Mouse (Mus musculus): Measurements from ENCODE around the gene Cd8b1. TPM values are rescaled to one million over a fixed set of nuclear protein-coding genes. Genes with fewer than 3 reads are reported as not detected.

The Cd8b1 gene
- polyA plus RNA-seq, 1 experiment from 2014 or later = 0.10 TPM

DNA sequence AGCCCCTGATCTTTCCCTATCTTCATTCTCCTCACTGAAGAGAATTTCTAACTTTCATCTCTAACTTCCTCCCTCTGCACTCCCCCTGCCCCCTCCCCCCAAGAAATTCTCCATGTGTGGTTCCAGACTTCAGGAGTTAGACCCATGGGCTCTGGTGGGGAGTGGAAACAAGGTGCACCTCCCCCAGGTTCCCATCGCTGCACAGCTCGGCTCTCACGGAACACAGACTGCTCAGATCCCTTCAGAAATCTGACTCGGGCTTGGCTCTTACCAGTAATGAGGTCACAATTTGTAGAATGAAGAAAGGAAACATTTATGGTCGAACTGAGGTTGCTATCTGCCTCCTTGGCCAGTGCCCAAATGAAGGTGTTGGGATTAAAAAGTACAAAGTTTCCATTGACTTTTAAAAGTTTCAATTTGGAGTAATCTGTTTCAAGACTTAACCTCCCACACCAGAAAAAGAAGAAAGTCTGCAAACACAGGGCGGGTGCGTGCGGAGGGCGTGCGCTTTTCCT is 38.6 kb downstream of the Cd8b1 start:
- no peaks in the 10 kb centered on the region for H3K27me3 ChIP-seq (ENCODE audit: insufficient read depth, low read length)
- no peak overlapping the region for H3K4me3 ChIP-seq (ENCODE audit: low read length)
- ATAC-seq (ENCODE audit: low FRiP score, low TSS enrichment) = no peak
- H3K9me3 ChIP-seq (ENCODE audit: low read length) = no peaks in the 10 kb centered on the region
- no peak overlapping the region for H3K9ac ChIP-seq (replicated peaks; ENCODE audit: low read length)
- no peaks in the 10 kb centered on the region for H3K36me3 ChIP-seq (ENCODE audit: insufficient read depth, low read length)
- WGBS = 69% methylated on average over 10 of the region's 10 CpGs
- no peaks in the 10 kb centered on the region for H3K4me1 ChIP-seq (ENCODE audit: insufficient read depth, low read length)
- H3K27ac ChIP-seq (ENCODE audit: low read length) = no peak overlapping the region
- no peak overlapping the region for H3K4me2 ChIP-seq (replicated peaks; ENCODE audit: low read depth, low read length)

DNA sequence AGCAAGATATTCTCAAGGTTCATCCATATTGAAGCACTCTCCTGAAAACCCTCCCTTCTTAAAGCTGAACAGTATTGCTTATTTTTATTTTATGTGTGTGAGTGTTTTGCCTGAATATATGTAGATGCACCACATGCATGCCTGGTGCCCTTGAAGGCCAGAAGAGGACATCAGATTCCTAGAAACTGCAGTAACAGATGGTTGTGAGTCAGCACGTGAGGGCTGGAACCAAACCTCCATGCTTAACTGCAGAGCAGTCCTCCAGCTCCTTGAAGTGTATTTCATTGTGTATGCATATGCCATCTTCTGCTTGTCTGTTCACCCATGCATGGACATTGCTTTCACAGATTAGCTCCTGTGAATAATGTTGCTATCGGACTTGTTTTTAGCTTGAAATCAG is 41.4 kb downstream of the Cd8b1 start:
- H3K9me3 ChIP-seq (ENCODE audit: low read length) = 0 out of 2 replicates have a peak, but pooled peaks cover 3% of the 10 kb centered on the region
- H3K27me3 ChIP-seq (ENCODE audit: insufficient read depth, low read length) = no peaks in the 10 kb centered on the region
- no peak overlapping the region for H3K9ac ChIP-seq (replicated peaks; ENCODE audit: low read length)
- H3K4me1 ChIP-seq (ENCODE audit: insufficient read depth, low read length) = no peaks in the 10 kb centered on the region
- no peak overlapping the region for H3K4me3 ChIP-seq (ENCODE audit: low read length)
- H3K27ac ChIP-seq (ENCODE audit: low read length) = no peak overlapping the region
- no peaks in the 10 kb centered on the region for H3K36me3 ChIP-seq (ENCODE audit: insufficient read depth, low read length)
- no peak for ATAC-seq (ENCODE audit: low FRiP score, low TSS enrichment)
- 63% methylated on average over 2 of the region's 2 CpGs for WGBS
- H3K4me2 ChIP-seq (replicated peaks; ENCODE audit: low read depth, low read length) = no peak overlapping the region

DNA sequence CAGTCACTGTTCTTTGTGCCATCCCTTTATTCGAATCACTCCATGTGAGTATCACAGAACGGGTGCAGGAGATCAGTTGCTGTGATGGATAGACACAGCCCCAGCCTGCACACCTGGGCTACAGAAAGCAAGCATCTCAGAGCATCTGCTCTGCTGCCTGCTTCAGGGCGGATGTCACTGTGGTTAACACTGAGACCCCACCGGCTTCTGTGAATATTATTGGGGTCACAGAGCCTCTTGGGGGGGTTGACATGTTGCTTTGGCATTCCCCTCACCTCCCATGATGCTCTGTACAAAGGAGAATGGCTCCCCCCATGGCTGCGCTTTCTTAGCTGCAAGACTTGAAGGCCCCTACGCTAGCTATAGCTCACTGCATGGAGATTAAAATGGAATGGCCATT is 46.8 kb downstream of the Cd8b1 start:
- Histone ChIP-seq H3K9me3 (ENCODE audit: low read length) (0 out of 2 replicates have a peak, but pooled peaks cover 4% of the 10 kb centered on the region), H3K36me3 (ENCODE audit: insufficient read depth, low read length) (no peaks in the 10 kb centered on the region), H3K27ac (ENCODE audit: low read length) (no peak overlapping the region), H3K4me2 (replicated peaks; ENCODE audit: low read depth, low read length) (no peak overlapping the region), H3K4me3 (ENCODE audit: low read length) (no peak overlapping the region), H3K4me1 (ENCODE audit: insufficient read depth, low read length) (0 out of 2 replicates have a peak, but pooled peaks cover 3% of the 10 kb centered on the region), H3K27me3 (ENCODE audit: insufficient read depth, low read length) (no peaks in the 10 kb centered on the region), H3K9ac (replicated peaks; ENCODE audit: low read length) (no peak overlapping the region)
- no peak for ATAC-seq (ENCODE audit: low FRiP score, low TSS enrichment)
- 91% methylated on average over 6 of the region's 6 CpGs for WGBS

DNA sequence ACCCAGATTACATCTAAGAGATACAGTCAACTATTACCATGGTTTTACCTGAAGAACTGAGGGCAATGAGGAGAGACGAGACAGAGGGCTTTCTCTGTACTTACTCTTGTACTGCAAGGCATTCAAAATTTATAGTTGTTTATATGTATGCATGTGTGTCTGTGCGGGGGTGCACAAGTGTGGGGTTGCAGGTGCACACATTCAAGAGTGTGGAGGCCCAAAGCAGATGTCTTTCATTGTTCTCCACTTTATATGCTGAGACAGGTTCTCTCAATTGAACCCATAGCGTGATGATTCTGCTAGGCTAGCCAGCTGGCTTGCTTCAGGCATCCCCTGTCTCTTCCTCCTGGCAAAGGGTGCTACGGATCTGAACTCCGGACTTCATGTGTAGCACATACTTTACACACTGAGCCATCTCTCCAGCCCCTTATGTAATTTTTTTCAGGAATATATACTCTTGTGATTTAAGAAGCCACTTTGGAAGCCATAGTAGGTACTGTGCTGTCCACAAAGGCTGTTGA is 48.6 kb downstream of the Cd8b1 start:
- Histone ChIP-seq H3K36me3 (ENCODE audit: insufficient read depth, low read length) (no peaks in the 10 kb centered on the region), H3K27ac (ENCODE audit: low read length) (no peak overlapping the region), H3K4me1 (ENCODE audit: insufficient read depth, low read length) (0 out of 2 replicates have a peak, but pooled peaks cover 3% of the 10 kb centered on the region), H3K9ac (replicated peaks; ENCODE audit: low read length) (no peak overlapping the region), H3K4me2 (replicated peaks; ENCODE audit: low read depth, low read length) (no peak overlapping the region), H3K9me3 (ENCODE audit: low read length) (0 out of 2 replicates have a peak, but pooled peaks cover 4% of the 10 kb centered on the region), H3K4me3 (ENCODE audit: low read length) (no peak overlapping the region), H3K27me3 (ENCODE audit: insufficient read depth, low read length) (no peaks in the 10 kb centered on the region)
- WGBS = 79% methylated on average over 5 of the region's 5 CpGs
- ATAC-seq (ENCODE audit: low FRiP score, low TSS enrichment) = no peak

DNA sequence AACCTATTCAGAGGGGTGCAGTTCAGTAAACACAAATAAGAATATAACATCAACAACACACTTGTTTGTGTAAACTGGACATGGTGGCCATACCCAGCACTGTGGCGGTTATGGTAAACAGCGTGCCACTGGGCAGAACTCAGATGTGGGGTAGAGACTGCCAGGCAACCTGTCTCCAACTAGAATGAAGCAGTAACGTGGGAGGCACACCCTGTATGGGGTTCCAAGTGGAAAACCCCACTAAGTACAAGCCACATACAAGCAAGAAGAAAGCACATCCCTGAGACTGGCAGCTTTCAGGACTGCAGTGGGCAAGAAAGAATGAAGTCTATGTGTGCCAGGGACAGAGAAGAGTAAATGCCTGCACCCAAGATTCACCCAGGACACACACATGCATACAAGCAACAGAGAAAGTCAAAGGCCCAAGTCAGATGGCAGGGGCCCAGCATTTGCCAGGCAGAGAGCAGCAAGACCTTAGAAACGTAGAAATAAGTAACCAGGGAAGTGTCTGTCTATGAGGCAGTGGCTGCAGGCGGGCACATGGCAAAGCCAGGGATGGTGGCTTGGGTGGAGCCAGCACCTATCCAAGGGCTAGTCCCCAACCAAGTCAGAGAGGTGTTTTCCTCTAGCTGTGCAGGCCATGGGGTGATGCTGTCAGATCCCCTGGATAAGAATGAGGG is 49.6 kb downstream of the Cd8b1 start:
- no peaks in the 10 kb centered on the region for H3K36me3 ChIP-seq (ENCODE audit: insufficient read depth, low read length)
- no peak overlapping the region for H3K4me3 ChIP-seq (ENCODE audit: low read length)
- H3K4me2 ChIP-seq (replicated peaks; ENCODE audit: low read depth, low read length) = no peak overlapping the region
- H3K27ac ChIP-seq (ENCODE audit: low read length) = no peak overlapping the region
- H3K9me3 ChIP-seq (ENCODE audit: low read length) = 0 out of 2 replicates have a peak, but pooled peaks cover 4% of the 10 kb centered on the region
- ATAC-seq (ENCODE audit: low FRiP score, low TSS enrichment) = no peak
- no peaks in the 10 kb centered on the region for H3K27me3 ChIP-seq (ENCODE audit: insufficient read depth, low read length)
- H3K4me1 ChIP-seq (ENCODE audit: insufficient read depth, low read length) = 0 out of 2 replicates have a peak, but pooled peaks cover 3% of the 10 kb centered on the region
- WGBS = 94% methylated on average over 5 of the region's 5 CpGs
- no peak overlapping the region for H3K9ac ChIP-seq (replicated peaks; ENCODE audit: low read length)

DNA sequence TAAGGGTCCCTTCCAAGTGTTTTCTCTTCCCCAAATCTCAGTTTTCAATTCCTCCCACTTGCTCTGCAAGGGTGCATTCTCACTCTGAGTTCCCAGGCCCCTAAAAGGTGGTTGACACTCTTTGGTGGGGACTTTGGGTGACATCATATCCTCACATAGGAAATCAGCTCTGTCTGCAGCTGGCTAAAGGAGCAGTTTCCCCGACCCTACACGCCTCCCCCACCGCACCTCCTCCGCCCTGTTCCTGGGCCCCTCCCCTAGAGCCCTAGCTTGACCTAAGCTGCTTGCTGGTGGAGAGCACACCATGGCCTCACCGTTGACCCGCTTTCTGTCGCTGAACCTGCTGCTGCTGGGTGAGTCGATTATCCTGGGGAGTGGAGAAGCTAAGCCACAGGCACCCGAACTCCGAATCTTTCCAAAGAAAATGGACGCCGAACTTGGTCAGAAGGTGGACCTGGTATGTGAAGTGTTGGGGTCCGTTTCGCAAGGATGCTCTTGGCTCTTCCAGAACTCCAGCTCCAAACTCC is 50.7 kb downstream of the Cd8b1 start, which contains the start of gene Cd8a:
Gene Cd8a (plus strand): TSS at position 179 of the 527 bp plus-strand sequence.
- H3K9me3 ChIP-seq (ENCODE audit: low read length) = 0 out of 2 replicates have a peak, but pooled peaks cover 4% of the 10 kb centered on the region
- no peak within 1 kb of the TSS for H3K9ac ChIP-seq (replicated peaks; ENCODE audit: low read length)
- no peaks in the 10 kb centered on the region for H3K27me3 ChIP-seq (ENCODE audit: insufficient read depth, low read length)
- no peak within 1 kb of the TSS for H3K27ac ChIP-seq (ENCODE audit: low read length)
- no peak within 1 kb of the TSS for H3K4me2 ChIP-seq (replicated peaks; ENCODE audit: low read depth, low read length)
- H3K36me3 ChIP-seq (ENCODE audit: insufficient read depth, low read length) = no peaks in the 10 kb centered on the region
- ATAC-seq (ENCODE audit: low FRiP score, low TSS enrichment) = no peak
- WGBS = 65% methylated on average over 14 of the region's 14 CpGs
- H3K4me3 ChIP-seq (ENCODE audit: low read length) = no peak within 1 kb of the TSS
- H3K4me1 ChIP-seq (ENCODE audit: insufficient read depth, low read length) = 0 out of 2 replicates have a peak, but pooled peaks cover 3% of the 10 kb centered on the region

DNA sequence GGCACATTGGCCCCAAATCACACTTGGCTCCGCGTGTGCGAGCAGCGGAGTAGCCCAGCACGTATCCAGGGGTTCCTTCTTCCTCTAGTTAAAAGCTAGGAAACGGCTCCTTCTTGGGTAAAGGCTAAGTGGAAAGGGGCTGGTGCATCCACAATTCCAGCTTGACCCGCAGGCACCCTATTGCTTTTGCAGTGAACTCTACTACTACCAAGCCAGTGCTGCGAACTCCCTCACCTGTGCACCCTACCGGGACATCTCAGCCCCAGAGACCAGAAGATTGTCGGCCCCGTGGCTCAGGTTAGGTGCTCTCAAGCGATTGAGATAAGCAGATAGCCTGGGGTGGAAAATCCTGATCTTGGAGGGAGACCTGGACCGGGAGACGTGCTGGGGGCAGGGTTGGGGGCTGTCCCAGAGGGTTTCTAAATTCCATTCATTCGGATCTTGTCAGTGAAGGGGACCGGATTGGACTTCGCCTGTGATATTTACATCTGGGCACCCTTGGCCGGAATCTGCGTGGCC is 51.8 kb downstream of the Cd8b1 start:
- H3K27me3 ChIP-seq (ENCODE audit: insufficient read depth, low read length) = no peaks in the 10 kb centered on the region
- no peaks in the 10 kb centered on the region for H3K9me3 ChIP-seq (ENCODE audit: low read length)
- no peak overlapping the region for H3K4me3 ChIP-seq (ENCODE audit: low read length)
- H3K4me1 ChIP-seq (ENCODE audit: insufficient read depth, low read length) = 0 out of 2 replicates have a peak, but pooled peaks cover 3% of the 10 kb centered on the region
- no peaks in the 10 kb centered on the region for H3K36me3 ChIP-seq (ENCODE audit: insufficient read depth, low read length)
- no peak overlapping the region for H3K4me2 ChIP-seq (replicated peaks; ENCODE audit: low read depth, low read length)
- no peak overlapping the region for H3K27ac ChIP-seq (ENCODE audit: low read length)
- whole genome bisulfite sequencing = 85% methylated on average over 19 of the region's 19 CpGs
- no peak overlapping the region for H3K9ac ChIP-seq (replicated peaks; ENCODE audit: low read length)
- ATAC-seq (ENCODE audit: low FRiP score, low TSS enrichment) = no peak

DNA sequence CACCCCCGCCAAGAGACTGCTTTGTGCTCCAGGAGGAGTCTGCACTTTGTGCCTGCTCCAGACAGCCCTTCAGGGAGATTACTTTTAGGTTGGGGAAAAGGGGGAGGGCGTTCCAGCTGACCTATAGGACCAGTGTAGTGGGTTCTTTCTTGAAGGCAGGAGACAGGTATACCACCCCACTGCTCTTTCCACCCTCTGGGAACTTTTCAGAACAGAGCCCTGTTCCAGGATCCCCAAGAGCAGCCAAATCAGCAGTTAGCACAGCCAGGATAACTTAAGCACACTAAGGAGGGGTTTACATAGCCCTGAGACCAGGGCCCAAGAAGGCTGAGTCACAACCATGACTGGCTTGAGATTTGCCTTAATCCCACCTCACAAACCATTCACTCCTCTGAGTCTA is 52.3 kb downstream of the Cd8b1 start:
- Histone ChIP-seq H3K27me3 (ENCODE audit: insufficient read depth, low read length) (no peaks in the 10 kb centered on the region), H3K4me1 (ENCODE audit: insufficient read depth, low read length) (0 out of 2 replicates have a peak, but pooled peaks cover 3% of the 10 kb centered on the region), H3K36me3 (ENCODE audit: insufficient read depth, low read length) (no peaks in the 10 kb centered on the region), H3K4me2 (replicated peaks; ENCODE audit: low read depth, low read length) (no peak overlapping the region), H3K9ac (replicated peaks; ENCODE audit: low read length) (no peak overlapping the region), H3K27ac (ENCODE audit: low read length) (no peak overlapping the region), H3K4me3 (ENCODE audit: low read length) (no peak overlapping the region), H3K9me3 (ENCODE audit: low read length) (no peaks in the 10 kb centered on the region)
- WGBS = 93% methylated on average over 2 of the region's 2 CpGs
- no peak for ATAC-seq (ENCODE audit: low FRiP score, low TSS enrichment)

DNA sequence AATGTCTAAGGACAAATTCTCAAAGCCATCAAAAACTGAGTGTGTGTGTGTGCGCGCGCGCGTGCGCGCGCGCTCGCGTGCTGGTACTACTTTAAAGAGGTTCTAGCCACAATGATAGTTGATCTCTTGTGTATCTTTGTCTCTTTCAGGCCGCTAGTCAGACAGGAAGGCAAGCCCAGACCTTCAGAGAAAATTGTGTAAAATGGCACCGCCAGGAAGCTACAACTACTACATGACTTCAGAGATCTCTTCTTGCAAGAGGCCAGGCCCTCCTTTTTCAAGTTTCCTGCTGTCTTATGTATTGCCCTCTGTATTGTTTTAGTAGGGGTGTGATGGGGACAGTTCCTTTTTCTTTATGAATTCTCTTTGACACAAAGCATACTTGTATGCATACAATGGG is 54.1 kb downstream of the Cd8b1 start:
- no peak overlapping the region for H3K27ac ChIP-seq (ENCODE audit: low read length)
- 95% methylated on average over 13 of the region's 13 CpGs for WGBS
- H3K9ac ChIP-seq (replicated peaks; ENCODE audit: low read length) = no peak overlapping the region
- H3K27me3 ChIP-seq (ENCODE audit: insufficient read depth, low read length) = no peaks in the 10 kb centered on the region
- H3K4me3 ChIP-seq (ENCODE audit: low read length) = no peak overlapping the region
- no peak for ATAC-seq (ENCODE audit: low FRiP score, low TSS enrichment)
- H3K9me3 ChIP-seq (ENCODE audit: low read length) = no peaks in the 10 kb centered on the region
- 0 out of 2 replicates have a peak, but pooled peaks cover 3% of the 10 kb centered on the region for H3K4me1 ChIP-seq (ENCODE audit: insufficient read depth, low read length)
- no peak overlapping the region for H3K4me2 ChIP-seq (replicated peaks; ENCODE audit: low read depth, low read length)
- no peaks in the 10 kb centered on the region for H3K36me3 ChIP-seq (ENCODE audit: insufficient read depth, low read length)
